Mouse (Mus musculus) hindbrain, postnatal 0 days (tissue): ENCODE measurements around the gene Pde4dip. TPM values are rescaled to one million over a fixed set of nuclear protein-coding genes. Genes with fewer than 3 reads are reported as not detected.

Source experiments
- ATAC-seq: fragments of 200-750 bp; cut with Nextera tagmentation; 2 replicates; pipeline ENCODE4 v1.8.0; 2017; ENCODE audit warnings: mild to moderate bottlenecking, moderate TSS enrichment, moderate library complexity
- DNase-seq: peaks from one replicate; pipeline ENCODE4 v3.0.0-alpha.2; 2015; ENCODE audit warnings: low spot score
- H3K27ac ChIP-seq: fragments of 300-500 bp; sonication (generic); 2 replicates; pipeline ENCODE4 v1.5.1; 2014; ENCODE audit warnings: mild to moderate bottlenecking
- H3K27me3 ChIP-seq: fragments of 300-500 bp; sonication (generic); 2 replicates; pipeline ENCODE4 v1.6.1; 2014; ENCODE audit warnings: low read length, mixed read lengths; ENCODE audit not compliant: insufficient read depth
- H3K36me3 ChIP-seq: fragments of 300-500 bp; sonication (generic); 2 replicates; pipeline ENCODE4 v1.6.1; 2014; ENCODE audit warnings: low read length, mixed read lengths; ENCODE audit not compliant: insufficient read depth
- H3K4me1 ChIP-seq: fragments of 300-500 bp; sonication (generic); 2 replicates; pipeline ENCODE4 v1.6.1; 2014; ENCODE audit warnings: antibody characterized with exemption, low read length, mixed read lengths; ENCODE audit not compliant: insufficient read depth
- H3K4me2 ChIP-seq: fragments of 300-500 bp; sonication (generic); 2 replicates; pipeline ENCODE4 v1.6.1; 2014; ENCODE audit warnings: low read depth, mild to moderate bottlenecking, low read length, moderate library complexity, mixed read lengths
- H3K4me3 ChIP-seq: fragments of 300-500 bp; sonication (generic); 2 replicates; pipeline ENCODE4 v1.5.1; 2014; ENCODE audit warnings: low read length
- H3K9ac ChIP-seq: fragments of 300-500 bp; sonication (generic); replicated peaks from 2 replicates; pipeline ENCODE4 v1.6.1; 2014; ENCODE audit warnings: mild to moderate bottlenecking, low read length, moderate library complexity, mixed read lengths
- H3K9me3 ChIP-seq: fragments of 300-500 bp; sonication (generic); 2 replicates; pipeline ENCODE4 v1.6.1; 2016; ENCODE audit warnings: low read length, mixed read lengths
- CTCF ChIP-seq: IDR thresholded peaks from 2 replicates; pipeline ENCODE4 v1.5.1; 2016; ENCODE audit warnings: antibody characterized with exemption, control low read depth, low read depth
- WGBS: fragments of 180-500 bp; shearing (Covaris S2); extraction: QIAGEN DNeasy Blood & Tissue Kit; methylation state at CpG from one replicate; pipeline ENCODE4 v1.1.7; 2014; 5-methylcytosine and 5-hydroxymethylcytosine counted together
- polyA plus RNA-seq: library from polyadenylated mRNA; unstranded; fragments of >200 nt; fragmentation: Nextera tagmentation; extraction: Ambion mirVana; gene quantifications from 2 replicates; pipeline ENCODE4 v1.2.1, GENCODE M21; 2015
- total RNA-seq: library from RNA; depleted of rRNA; stranded (reverse); fragments of >200 nt; gene quantifications from 2 replicates; pipeline ENCODE4 v1.2.3, GENCODE M21; 2014

Gene Pde4dip
- total and polyA plus RNA-seq, 2 experiments from 2014 or later: 48.1 to 79.6 TPM

DNA sequence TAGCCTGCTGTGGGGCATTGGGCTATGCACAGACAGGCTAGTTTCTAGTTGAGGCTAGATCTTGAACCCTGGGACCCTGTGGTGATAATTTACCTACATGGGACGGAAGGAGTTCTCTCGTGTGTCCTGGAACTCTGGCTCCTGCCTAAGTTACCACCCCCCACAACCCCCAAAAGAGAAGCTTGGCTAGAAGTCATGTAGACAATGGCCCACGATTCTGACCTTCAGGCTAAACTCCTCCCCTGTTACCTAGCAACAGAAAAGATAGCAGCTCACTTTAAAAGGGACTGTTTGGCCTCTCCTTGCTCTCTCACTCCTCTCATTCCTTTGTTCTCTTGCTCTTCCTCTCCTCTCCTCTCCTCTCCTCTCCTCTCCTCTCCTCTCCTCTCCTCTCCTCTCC is 69.5 kb downstream of the Pde4dip start:
- H3K9ac ChIP-seq: no peak overlapping the region
- DNase-seq: no peak
- H3K27ac ChIP-seq: no peak overlapping the region
- H3K4me3 ChIP-seq: no peak overlapping the region
- H3K4me2 ChIP-seq: no peak overlapping the region
- no peak for TF ChIP-seq CTCF
- no peak for ATAC-seq
- no peaks in the 10 kb centered on the region for H3K27me3 ChIP-seq
- H3K4me1 ChIP-seq: no peaks in the 10 kb centered on the region
- no peaks in the 10 kb centered on the region for H3K9me3 ChIP-seq
- no peaks in the 10 kb centered on the region for H3K36me3 ChIP-seq
- WGBS: 29% methylated on average over 3 of the region's 3 CpGs

DNA sequence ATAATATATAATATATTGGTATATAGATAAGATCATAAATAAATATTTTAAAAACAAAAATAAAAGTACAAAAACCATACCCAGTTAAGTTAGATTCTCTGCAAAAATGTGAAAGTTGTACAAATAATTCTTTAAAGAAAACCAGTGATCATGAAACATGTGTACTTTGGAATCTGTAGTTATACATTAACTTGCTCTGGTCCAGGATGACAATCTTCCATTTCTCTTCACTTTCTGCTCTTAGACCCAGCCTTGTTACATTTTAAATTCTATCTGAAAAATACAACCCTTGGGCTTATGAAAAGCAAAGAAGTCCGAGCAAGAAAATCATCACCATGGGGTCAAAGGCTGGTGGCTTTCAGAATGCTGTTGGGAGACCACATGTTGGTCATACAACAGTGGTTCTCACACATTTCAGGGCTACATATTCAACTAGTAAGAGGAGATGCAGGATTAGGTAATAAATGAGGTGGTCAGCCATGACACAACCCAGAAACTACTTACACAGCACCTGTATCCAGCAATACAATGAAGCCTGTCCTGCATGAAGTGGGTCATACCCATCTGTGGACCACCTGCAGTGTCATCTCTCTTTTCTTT is 70.0 kb downstream of the Pde4dip start:
- ATAC-seq (no peak), DNase-seq (no peak)
- no peak for TF ChIP-seq CTCF
- Histone ChIP-seq H3K36me3 (no peaks in the 10 kb centered on the region), H3K27me3 (no peaks in the 10 kb centered on the region), H3K4me1 (no peaks in the 10 kb centered on the region), H3K4me3 (no peak overlapping the region), H3K9me3 (no peaks in the 10 kb centered on the region), H3K9ac (no peak overlapping the region), H3K27ac (no peak overlapping the region), H3K4me2 (no peak overlapping the region)
- 72% methylated on average over 1 of the region's 1 CpGs for WGBS

DNA sequence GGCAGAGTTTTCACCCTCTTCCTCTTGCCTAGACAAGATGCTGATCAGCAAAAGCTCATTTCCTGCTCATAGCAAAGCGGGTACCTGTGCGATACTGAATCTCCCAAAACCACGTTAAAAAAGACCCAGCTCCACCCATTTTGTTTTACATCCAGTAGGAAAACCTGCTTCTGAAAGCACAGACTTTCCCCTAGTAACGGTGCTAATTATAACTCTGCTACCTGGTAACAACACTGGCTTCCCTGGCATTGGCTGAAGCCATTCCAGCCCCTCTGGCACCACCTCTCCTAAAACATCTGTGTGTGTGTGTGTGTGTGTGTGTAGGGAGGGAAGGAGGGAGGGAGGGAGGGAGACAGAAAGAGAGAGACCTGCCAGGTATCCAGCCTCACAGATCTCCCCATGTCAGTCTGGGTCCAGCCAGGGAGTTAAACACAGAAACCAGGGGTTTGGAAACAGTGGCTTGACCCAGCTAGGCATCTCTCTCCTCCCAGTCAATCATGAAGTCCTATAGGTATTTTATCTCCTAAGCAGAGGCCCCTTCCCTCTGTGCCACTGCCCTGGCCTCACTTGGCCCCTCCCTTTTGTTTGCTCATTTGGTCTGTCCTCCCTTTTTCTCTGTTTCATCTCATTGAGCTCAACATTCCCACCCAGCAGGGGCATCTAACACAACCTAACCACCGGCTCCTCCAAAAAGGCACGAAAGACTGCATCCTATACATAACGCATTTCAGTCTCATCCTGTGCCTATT is 76.7 kb downstream of the Pde4dip start:
- no peaks in the 10 kb centered on the region for H3K36me3 ChIP-seq

DNA sequence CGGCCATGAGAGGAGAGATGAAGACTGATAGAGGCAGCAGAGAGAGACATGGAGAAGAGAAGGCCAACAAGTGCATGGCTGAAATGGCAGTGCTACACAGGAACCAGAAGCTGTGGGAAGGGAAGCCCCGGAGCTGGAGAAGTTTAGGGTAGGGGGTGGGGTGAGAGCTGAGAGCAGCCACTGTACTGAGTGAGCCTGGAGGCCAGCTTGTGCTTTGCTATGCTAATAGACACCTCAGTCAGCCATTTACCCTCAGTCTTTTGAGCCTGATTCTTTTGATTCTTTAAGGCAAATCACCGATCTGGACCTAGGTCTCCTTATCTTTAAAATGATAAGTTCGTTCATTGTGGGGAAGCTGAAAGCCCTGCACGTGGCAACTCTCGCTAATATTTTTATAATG is 77.3 kb downstream of the Pde4dip start:
- H3K4me3 ChIP-seq: no peak overlapping the region
- 22% methylated on average over 6 of the region's 6 CpGs for WGBS
- H3K27ac ChIP-seq: peak overlapping the region; percentile 76
- no peak for TF ChIP-seq CTCF
- H3K36me3 ChIP-seq: no peaks in the 10 kb centered on the region
- ATAC-seq (peak; percentile 48; the same call in 1 of the 2 replicates), DNase-seq (peak; percentile 6)
- peaks cover 12% of the 10 kb centered on the region; the same call in 1 of the 2 replicates for H3K4me1 ChIP-seq
- no peaks in the 10 kb centered on the region for H3K27me3 ChIP-seq
- H3K9ac ChIP-seq: no peak overlapping the region
- no peaks in the 10 kb centered on the region for H3K9me3 ChIP-seq
- 0 out of 2 replicates have a peak overlapping the region, but pooled peaks have one; percentile 11 for H3K4me2 ChIP-seq

More for the DNA sequence above, 76.7 kb downstream of the Pde4dip start:
- no peak overlapping the region for H3K9ac ChIP-seq
- no peak for TF ChIP-seq CTCF
- H3K4me2 ChIP-seq: 0 out of 2 replicates have a peak overlapping the region, but pooled peaks have one; percentile 11
- peak; percentile 87 for DNase-seq
- H3K4me3 ChIP-seq: no peak overlapping the region
- H3K4me1 ChIP-seq: peaks cover 12% of the 10 kb centered on the region; the same call in 1 of the 2 replicates
- peak overlapping the region; percentile 76 for H3K27ac ChIP-seq
- H3K9me3 ChIP-seq: no peaks in the 10 kb centered on the region
- WGBS: 18% methylated on average over 7 of the region's 7 CpGs
- ATAC-seq: peak; percentile 96
- no peaks in the 10 kb centered on the region for H3K27me3 ChIP-seq

DNA sequence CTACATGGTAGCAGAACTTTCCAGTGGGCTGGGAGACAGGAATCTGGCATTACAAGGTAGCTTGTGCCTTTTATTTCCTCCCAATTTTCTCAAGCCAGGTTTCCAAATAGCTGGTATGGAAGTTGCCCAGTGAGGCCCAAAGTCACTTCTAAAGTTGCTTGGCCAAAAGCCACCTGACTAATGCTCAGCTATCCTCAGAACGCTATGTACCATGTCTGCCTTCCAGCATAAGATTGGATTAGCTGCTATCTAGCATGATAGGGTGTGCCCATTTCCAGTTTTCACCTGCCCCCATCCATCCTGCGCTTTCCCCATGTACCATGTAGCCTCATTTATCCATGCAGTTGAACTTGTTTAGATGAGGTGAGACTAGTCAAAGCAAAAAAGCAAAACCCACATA is 78.2 kb downstream of the Pde4dip start:
- Histone ChIP-seq H3K4me1 (peaks cover 12% of the 10 kb centered on the region; the same call in 1 of the 2 replicates), H3K9ac (no peak overlapping the region), H3K4me2 (no peak overlapping the region), H3K9me3 (no peaks in the 10 kb centered on the region), H3K4me3 (no peak overlapping the region), H3K36me3 (no peaks in the 10 kb centered on the region), H3K27me3 (no peaks in the 10 kb centered on the region), H3K27ac (peak overlapping the region; percentile 76; the same call in 1 of the 2 replicates)
- 90% methylated on average over 2 of the region's 2 CpGs for WGBS
- ATAC-seq (no peak), DNase-seq (no peak)
- TF ChIP-seq CTCF: no peak

DNA sequence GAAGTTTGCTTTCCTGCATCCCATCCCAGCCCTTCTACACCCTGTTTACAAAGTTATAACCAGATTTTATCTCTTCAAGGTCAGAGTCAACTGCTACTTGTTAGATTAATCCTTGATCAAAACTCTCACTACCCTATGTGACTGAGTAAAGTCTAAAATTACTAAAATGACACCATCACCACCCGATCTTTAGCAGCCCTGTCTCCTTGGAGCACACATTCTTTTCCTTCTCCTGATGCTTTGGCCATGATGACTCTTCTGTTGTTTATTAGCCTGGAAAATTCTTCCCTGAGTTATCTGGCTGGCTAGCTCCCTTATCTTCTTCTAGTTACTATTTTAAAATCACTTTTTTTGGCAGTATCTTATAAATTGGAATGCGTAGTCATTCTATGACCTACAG is 82.9 kb downstream of the Pde4dip start:
- no peak for TF ChIP-seq CTCF
- Histone ChIP-seq H3K4me1 (no peaks in the 10 kb centered on the region), H3K27me3 (no peaks in the 10 kb centered on the region)

More for the DNA sequence above, 82.9 kb downstream of the Pde4dip start:
- no peak overlapping the region for H3K27ac ChIP-seq
- H3K36me3 ChIP-seq: no peaks in the 10 kb centered on the region
- 98% methylated on average over 2 of the region's 2 CpGs for WGBS
- no peaks in the 10 kb centered on the region for H3K9me3 ChIP-seq
- ATAC-seq: no peak
- no peak overlapping the region for H3K4me3 ChIP-seq
- no peak for DNase-seq
- no peak overlapping the region for H3K4me2 ChIP-seq
- H3K9ac ChIP-seq: no peak overlapping the region
